Mouse (Mus musculus): Measurements from ENCODE around the gene Ralbp1.

Gene Ralbp1

GRCm38 (mm10) chr17:65896016-65896415 lies 10.4 kb upstream of the Ralbp1 start:
- in situ Hi-C loops (cut with MboI, MseI) = no loop called here

GRCm38 (mm10) chr17:65889476-65889875 lies 3.9 kb upstream of the Ralbp1 start:
- in situ Hi-C loops (cut with MboI, MseI) = no loop called here

GRCm38 (mm10) chr17:65886571-65886970 lies 973 bp upstream of the Ralbp1 start:
- in situ Hi-C loops (cut with MboI, MseI) = no loop called here

GRCm38 (mm10) chr17:65885398-65885696 lies 251 bp downstream of the Ralbp1 start:
- in situ Hi-C loops (cut with MboI, MseI) = no loop called here

GRCm38 (mm10) chr17:65884691-65885397 lies 754 bp downstream of the Ralbp1 start:
- in situ Hi-C loops (cut with MboI, MseI) = no loop called here

GRCm38 (mm10) chr17:65884061-65884669 lies 1.4 kb downstream of the Ralbp1 start:
- in situ Hi-C loops (cut with MboI, MseI) = no loop called here

GRCm38 (mm10) chr17:65877026-65877425 lies 8.6 kb downstream of the Ralbp1 start:
- in situ Hi-C loops (cut with MboI, MseI) = no loop called here

GRCm38 (mm10) chr17:65873834-65874233 lies 11.8 kb downstream of the Ralbp1 start:
- in situ Hi-C loops (cut with MboI, MseI) = loop anchor here (5.0 kb wide), 2 partner anchors 78 to 238 kb away; partner anchors contain the start of genes Twsg1 and Washc1

- in situ Hi-C loops (cut with MboI, MseI) = loop anchor here (5.0 kb wide), 2 partner anchors 79 to 239 kb away; partner anchors contain the start of genes Twsg1 and Washc1
Observed at GRCm38 (mm10) chr17:65873156-65873555, 12.4 kb downstream of the Ralbp1 start.

GRCm38 (mm10) chr17:65872652-65873051 lies 12.9 kb downstream of the Ralbp1 start:
- in situ Hi-C loops (cut with MboI, MseI) = loop anchor here (5.0 kb wide), 2 partner anchors 80 to 240 kb away; partner anchors contain the start of genes Twsg1 and Washc1

- in situ Hi-C loops (cut with MboI, MseI) = loop anchor here (5.0 kb wide), 2 partner anchors 80 to 240 kb away; partner anchors contain the start of genes Twsg1 and Washc1
Observed at GRCm38 (mm10) chr17:65872051-65872450, 13.5 kb downstream of the Ralbp1 start.

GRCm38 (mm10) chr17:65871641-65872041 lies 14.0 kb downstream of the Ralbp1 start:
- in situ Hi-C loops (cut with MboI, MseI) = loop anchor here (5.0 kb wide), 2 partner anchors 81 to 241 kb away; partner anchors contain the start of genes Twsg1 and Washc1

GRCm38 (mm10) chr17:65870146-65870545 lies 15.5 kb downstream of the Ralbp1 start:
- in situ Hi-C loops (cut with MboI, MseI) = loop anchor here (5.0 kb wide), 2 partner anchors 82 to 242 kb away; partner anchors contain the start of genes Twsg1 and Washc1

GRCm38 (mm10) chr17:65869720-65870119 lies 15.9 kb downstream of the Ralbp1 start:
- in situ Hi-C loops (cut with MboI, MseI) = loop anchor here (5.0 kb wide), 2 partner anchors 83 to 243 kb away; partner anchors contain the start of genes Twsg1 and Washc1

- in situ Hi-C loops (cut with MboI, MseI) = no loop called here
Observed at GRCm38 (mm10) chr17:65867996-65868395, 17.6 kb downstream of the Ralbp1 start.

GRCm38 (mm10) chr17:65866201-65866600 lies 19.4 kb downstream of the Ralbp1 start:
- in situ Hi-C loops (cut with MboI, MseI) = no loop called here

GRCm38 (mm10) chr17:65865265-65865664 lies 20.3 kb downstream of the Ralbp1 start:
- in situ Hi-C loops (cut with MboI, MseI) = no loop called here

GRCm38 (mm10) chr17:65864742-65865141 lies 20.9 kb downstream of the Ralbp1 start:
- in situ Hi-C loops (cut with MboI, MseI) = no loop called here

GRCm38 (mm10) chr17:65863830-65864229 lies 21.8 kb downstream of the Ralbp1 start:
- in situ Hi-C loops (cut with MboI, MseI) = no loop called here

GRCm38 (mm10) chr17:65862579-65862978 lies 23.0 kb downstream of the Ralbp1 start:
- in situ Hi-C loops (cut with MboI, MseI) = no loop called here

GRCm38 (mm10) chr17:65857617-65858016 lies 28.0 kb downstream of the Ralbp1 start:
- in situ Hi-C loops (cut with MboI, MseI) = loop anchor here (5.0 kb wide), 1 partner anchor 355 kb away; no protein-coding TSS in a partner anchor

GRCm38 (mm10) chr17:65854006-65854405 lies 31.6 kb downstream of the Ralbp1 start:
- in situ Hi-C loops (cut with MboI, MseI) = no loop called here

GRCm38 (mm10) chr17:65853326-65853725 lies 32.3 kb downstream of the Ralbp1 start:
- in situ Hi-C loops (cut with MboI, MseI) = no loop called here

Data from T-helper 1 cell (primary cell).